Mouse (Mus musculus): ENCODE results near the gene Polr2a. TPM values are rescaled to one million over a fixed set of nuclear protein-coding genes. Genes with fewer than 3 reads are reported as not detected.
A peak's percentile ranks its signal among the peaks of the same experiment; 100 is the strongest.

Gene Polr2a
- polyA plus RNA-seq, 1 experiment from 2014 or later, result 14.0 TPM

DNA sequence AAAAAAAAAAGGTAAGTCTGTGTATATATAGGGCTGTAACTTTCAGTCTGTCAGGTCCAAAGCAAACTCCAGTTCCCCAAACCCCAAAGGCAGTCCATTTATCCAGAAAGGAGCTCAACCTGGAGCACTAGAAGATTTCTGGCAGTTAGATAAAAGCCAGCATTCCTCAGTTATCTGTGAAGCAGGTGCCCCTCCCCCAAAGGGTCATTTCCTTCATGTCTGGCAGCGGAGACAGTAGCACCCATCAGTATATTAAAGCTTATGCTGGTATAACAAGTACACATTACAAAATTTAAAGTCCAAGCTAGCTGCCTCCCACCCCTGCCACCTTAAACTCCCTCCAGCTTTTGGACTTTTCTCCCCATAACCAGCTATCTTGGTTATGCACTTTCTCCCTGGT is 58.8 kb downstream of the Polr2a start:
- Histone ChIP-seq H3K27ac (ENCODE audit: low read depth, low read length) (no peak overlapping the region), H3K36me3 (ENCODE audit: control insufficient read depth, insufficient read depth) (no peaks in the 10 kb centered on the region), H3K4me3 (ENCODE audit: low read depth, low read length) (no peak overlapping the region), H3K27me3 (replicated peaks; ENCODE audit: control insufficient read depth, insufficient read depth, low read length) (no peaks in the 10 kb centered on the region), H3K9me3 (ENCODE audit: control insufficient read depth) (no peaks in the 10 kb centered on the region), H3K4me2 (replicated peaks; ENCODE audit: low read depth) (no peak overlapping the region), H3K9ac (ENCODE audit: low read depth, low read length) (no peak overlapping the region), H3K4me1 (replicated peaks; ENCODE audit: control insufficient read depth, insufficient read depth, low read length) (0 out of 2 replicates have a peak, but pooled peaks cover 7% of the 10 kb centered on the region)
- no peak for TF ChIP-seq CTCF (IDR thresholded peaks at IDR 0.05; ENCODE audit: low read depth)
- ATAC-seq, result no peak
- 19% methylated on average over 1 of the region's 1 CpGs for WGBS

DNA sequence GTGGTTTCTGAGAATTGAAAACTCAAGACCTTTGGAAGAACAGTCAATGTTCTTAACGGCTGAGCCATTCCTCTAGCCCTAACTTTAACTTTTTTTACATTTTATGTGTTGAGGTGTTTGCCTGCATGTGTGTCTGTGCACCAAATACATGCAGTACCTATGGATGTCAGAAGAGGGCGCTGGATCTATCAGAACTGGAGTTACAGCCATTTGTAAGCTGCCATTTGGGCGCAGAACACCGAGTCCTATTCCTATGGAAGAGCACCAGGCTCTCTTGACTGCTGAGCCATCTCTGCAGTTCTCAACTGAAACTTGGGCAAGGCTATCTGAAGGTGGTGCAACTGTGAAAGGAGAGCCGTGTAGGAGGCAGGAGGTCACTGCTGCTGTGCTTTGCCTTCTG is 59.9 kb downstream of the Polr2a start:
- ATAC-seq, result no peak
- 69% methylated on average over 5 of the region's 5 CpGs for WGBS
- 0 out of 2 replicates have a peak overlapping the region, but pooled peaks have one; percentile 13 for H3K4me2 ChIP-seq (replicated peaks; ENCODE audit: low read depth)
- H3K27me3 ChIP-seq (replicated peaks; ENCODE audit: control insufficient read depth, insufficient read depth, low read length), result no peaks in the 10 kb centered on the region
- H3K36me3 ChIP-seq (ENCODE audit: control insufficient read depth, insufficient read depth), result no peaks in the 10 kb centered on the region
- H3K9me3 ChIP-seq (ENCODE audit: control insufficient read depth), result no peaks in the 10 kb centered on the region
- peak overlapping the region; percentile 71 for H3K27ac ChIP-seq (ENCODE audit: low read depth, low read length)
- H3K4me3 ChIP-seq (ENCODE audit: low read depth, low read length), result no peak overlapping the region
- TF ChIP-seq CTCF (IDR thresholded peaks at IDR 0.05; ENCODE audit: low read depth), result peak; percentile 46
- H3K9ac ChIP-seq (ENCODE audit: low read depth, low read length), result no peak overlapping the region
- 0 out of 2 replicates have a peak, but pooled peaks cover 7% of the 10 kb centered on the region for H3K4me1 ChIP-seq (replicated peaks; ENCODE audit: control insufficient read depth, insufficient read depth, low read length)

- Histone ChIP-seq H3K4me2 (replicated peaks; ENCODE audit: low read depth) (no peak overlapping the region), H3K9me3 (ENCODE audit: control insufficient read depth) (no peaks in the 10 kb centered on the region), H3K4me3 (ENCODE audit: low read depth, low read length) (no peak overlapping the region), H3K36me3 (ENCODE audit: control insufficient read depth, insufficient read depth) (no peaks in the 10 kb centered on the region), H3K9ac (ENCODE audit: low read depth, low read length) (no peak overlapping the region), H3K27ac (ENCODE audit: low read depth, low read length) (0 out of 2 replicates have a peak overlapping the region, but pooled peaks have one; percentile 21), H3K27me3 (replicated peaks; ENCODE audit: control insufficient read depth, insufficient read depth, low read length) (no peaks in the 10 kb centered on the region), H3K4me1 (replicated peaks; ENCODE audit: control insufficient read depth, insufficient read depth, low read length) (0 out of 2 replicates have a peak, but pooled peaks cover 7% of the 10 kb centered on the region)
- peak; percentile 64 for ATAC-seq
- 75% methylated on average over 3 of the region's 3 CpGs for WGBS
- no peak for TF ChIP-seq CTCF (IDR thresholded peaks at IDR 0.05; ENCODE audit: low read depth)
Observed at GRCm38 (mm10) chr11:69697396-69697795, 61.0 kb downstream of the Polr2a start.

DNA sequence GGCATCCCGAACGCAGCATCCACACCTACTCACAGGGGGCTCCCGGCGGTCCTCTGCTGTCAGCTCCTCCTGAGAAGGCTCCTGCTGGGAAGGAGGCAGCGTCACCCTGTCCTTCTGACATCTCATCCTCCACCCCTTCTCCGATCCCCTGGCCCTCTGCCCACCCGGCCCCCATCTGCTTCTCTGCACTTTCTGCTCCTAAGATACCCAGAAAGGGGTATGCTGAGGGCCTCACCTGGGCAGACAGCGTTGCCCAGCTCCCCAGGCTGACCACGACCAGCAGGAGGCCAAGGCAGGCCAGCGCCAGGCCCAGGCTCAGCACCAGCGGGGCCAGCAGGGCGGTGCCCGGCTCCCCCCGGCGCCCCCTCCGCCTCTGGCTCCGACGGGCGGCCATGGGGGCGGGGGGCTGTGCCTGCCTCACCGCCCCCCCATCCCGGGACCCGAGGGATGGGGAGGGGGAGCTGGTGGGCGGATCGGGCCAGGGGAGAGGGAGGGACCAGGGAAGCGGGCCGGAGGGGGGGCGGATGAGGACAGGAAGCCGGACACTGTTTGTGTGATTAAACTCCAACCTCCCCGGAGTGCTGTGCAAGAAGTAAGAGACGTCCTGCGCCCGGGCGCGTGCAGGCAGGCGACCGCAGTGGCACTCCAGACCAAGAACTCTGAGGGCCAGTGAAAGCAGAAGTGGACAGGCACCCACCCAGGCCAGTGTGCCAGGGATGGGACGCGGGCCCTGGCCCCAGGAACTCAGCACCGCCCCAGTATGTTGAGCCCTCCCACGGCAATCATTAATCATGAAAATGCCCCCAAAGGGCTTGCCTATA is 62.9 kb downstream of the Polr2a start, which contains the start of the genes Tnfsf12 and Tnfsfm13:
Gene Tnfsf12 (minus strand): TSS at position 489 of the 821 bp plus-strand sequence.
Gene Tnfsfm13 (minus strand): TSS at position 738 of the 821 bp plus-strand sequence.
- H3K36me3 ChIP-seq (ENCODE audit: control insufficient read depth, insufficient read depth), result no peaks in the 10 kb centered on the region

GRCm38 (mm10) chr11:69695046-69695360 is 63.4 kb downstream of the Polr2a start:
- peak overlapping the region; percentile 74 for H3K4me2 ChIP-seq (replicated peaks; ENCODE audit: low read depth)
- H3K4me1 ChIP-seq (replicated peaks; ENCODE audit: control insufficient read depth, insufficient read depth, low read length), result peaks cover 7% of the 10 kb centered on the region; the same call in 1 of the 2 replicates
- peak overlapping the region; percentile 65; the same call in 1 of the 2 replicates for H3K9ac ChIP-seq (ENCODE audit: low read depth, low read length)
- WGBS, result 35% methylated on average over 6 of the region's 6 CpGs
- no peaks in the 10 kb centered on the region for H3K27me3 ChIP-seq (replicated peaks; ENCODE audit: control insufficient read depth, insufficient read depth, low read length)
- peak overlapping the region; percentile 50 for H3K4me3 ChIP-seq (ENCODE audit: low read depth, low read length)
- H3K27ac ChIP-seq (ENCODE audit: low read depth, low read length), result peak overlapping the region; percentile 83; the same call in 1 of the 2 replicates
- no peaks in the 10 kb centered on the region for H3K36me3 ChIP-seq (ENCODE audit: control insufficient read depth, insufficient read depth)
- TF ChIP-seq CTCF (IDR thresholded peaks at IDR 0.05; ENCODE audit: low read depth), result no peak
- no peak for ATAC-seq
- no peaks in the 10 kb centered on the region for H3K9me3 ChIP-seq (ENCODE audit: control insufficient read depth)

More for the DNA sequence above, 62.9 kb downstream of the Polr2a start, which contains the start of the genes Tnfsf12 and Tnfsfm13:
- 0 out of 2 replicates have a peak, but pooled peaks cover 7% of the 10 kb centered on the region for H3K4me1 ChIP-seq (replicated peaks; ENCODE audit: control insufficient read depth, insufficient read depth, low read length)
- H3K27ac ChIP-seq (ENCODE audit: low read depth, low read length), result peak within 1 kb of the TSS; percentile 83
- no peaks in the 10 kb centered on the region for H3K9me3 ChIP-seq (ENCODE audit: control insufficient read depth)
- H3K4me2 ChIP-seq (replicated peaks; ENCODE audit: low read depth), result peak within 1 kb of the TSS; percentile 74
- H3K27me3 ChIP-seq (replicated peaks; ENCODE audit: control insufficient read depth, insufficient read depth, low read length), result no peaks in the 10 kb centered on the region
- peak within 1 kb of the TSS; percentile 50 for H3K4me3 ChIP-seq (ENCODE audit: low read depth, low read length)
- no peak for ATAC-seq
- 10% methylated on average over 40 of the region's 41 CpGs for WGBS
- TF ChIP-seq CTCF (IDR thresholded peaks at IDR 0.05; ENCODE audit: low read depth), result peak; percentile 45
- peak within 1 kb of the TSS; percentile 65 for H3K9ac ChIP-seq (ENCODE audit: low read depth, low read length)

GRCm38 (mm10) chr11:69693421-69693965 is 64.9 kb downstream of the Polr2a start:
- no peak overlapping the region for H3K4me3 ChIP-seq (ENCODE audit: low read depth, low read length)
- no peak overlapping the region for H3K9ac ChIP-seq (ENCODE audit: low read depth, low read length)
- H3K9me3 ChIP-seq (ENCODE audit: control insufficient read depth), result no peaks in the 10 kb centered on the region
- H3K36me3 ChIP-seq (ENCODE audit: control insufficient read depth, insufficient read depth), result no peaks in the 10 kb centered on the region
- WGBS, result 60% methylated on average over 11 of the region's 11 CpGs
- no peak overlapping the region for H3K4me2 ChIP-seq (replicated peaks; ENCODE audit: low read depth)
- H3K27me3 ChIP-seq (replicated peaks; ENCODE audit: control insufficient read depth, insufficient read depth, low read length), result no peaks in the 10 kb centered on the region
- peak overlapping the region; percentile 84 for H3K27ac ChIP-seq (ENCODE audit: low read depth, low read length)
- no peak for ATAC-seq
- no peak for TF ChIP-seq CTCF (IDR thresholded peaks at IDR 0.05; ENCODE audit: low read depth)
- H3K4me1 ChIP-seq (replicated peaks; ENCODE audit: control insufficient read depth, insufficient read depth, low read length), result peaks cover 7% of the 10 kb centered on the region; the same call in 1 of the 2 replicates

All from intestine, postnatal 0 days (tissue).